Mouse (Mus musculus) kidney, embryonic 14.5 days (tissue): ENCODE results near the gene Snrnp70. TPM values are rescaled to one million over a fixed set of nuclear protein-coding genes. Genes with fewer than 3 reads are reported as not detected.

Experiments
- ATAC-seq: fragments of 200-750 bp; cut with Nextera tagmentation; 2 replicates; pipeline ENCODE4 v1.8.0; 2017; ENCODE audit warnings: moderate number of reproducible peaks, mild to moderate bottlenecking, moderate TSS enrichment, moderate library complexity; ENCODE audit not compliant: low FRiP score, low TSS enrichment
- H3K27ac ChIP-seq: fragments of 300-500 bp; sonication (generic); 2 replicates; pipeline ENCODE4 v1.5.1; 2014; ENCODE audit warnings: low read depth, mild to moderate bottlenecking, low read length, moderate library complexity, mixed read lengths
- H3K27me3 ChIP-seq: fragments of 300-500 bp; sonication (generic); 2 replicates; pipeline ENCODE4 v1.6.1; 2014; ENCODE audit warnings: mild to moderate bottlenecking, low read length; ENCODE audit not compliant: control insufficient read depth, insufficient read depth
- H3K36me3 ChIP-seq: fragments of 300-500 bp; sonication (generic); 2 replicates; pipeline ENCODE4 v1.6.1; 2014; ENCODE audit warnings: low read length, mixed read lengths; ENCODE audit not compliant: control insufficient read depth, insufficient read depth
- H3K4me1 ChIP-seq: fragments of 300-500 bp; sonication (generic); 2 replicates; pipeline ENCODE4 v1.6.1; 2014; ENCODE audit warnings: low read length, mixed read lengths; ENCODE audit not compliant: control insufficient read depth, insufficient read depth
- H3K4me2 ChIP-seq: fragments of 300-500 bp; sonication (generic); replicated peaks from 2 replicates; pipeline ENCODE4 v1.6.1; 2014; ENCODE audit warnings: low read depth, mild to moderate bottlenecking, low read length
- H3K4me3 ChIP-seq: fragments of 300-500 bp; sonication (generic); 2 replicates; pipeline ENCODE4 v1.5.1; 2014; ENCODE audit warnings: mild to moderate bottlenecking, low read length
- H3K9ac ChIP-seq: fragments of 300-500 bp; sonication (generic); 2 replicates; pipeline ENCODE4 v1.6.1; 2014; ENCODE audit warnings: low read depth, mild to moderate bottlenecking, low read length, moderate library complexity
- H3K9me3 ChIP-seq: fragments of 300-500 bp; sonication (generic); 2 replicates; pipeline ENCODE4 v1.6.1; 2016; ENCODE audit warnings: low read length; ENCODE audit not compliant: control insufficient read depth
- WGBS: fragments of 180-500 bp; shearing (Covaris S2); extraction: QIAGEN DNeasy Blood & Tissue Kit; methylation state at CpG from one replicate; pipeline ENCODE4 v1.1.7; 2014; 5-methylcytosine and 5-hydroxymethylcytosine counted together
- polyA plus RNA-seq: library from polyadenylated mRNA; unstranded; fragments of >200 nt; fragmentation: Nextera tagmentation; extraction: Ambion mirVana; gene quantifications from 2 replicates; pipeline ENCODE4 v1.2.1, GENCODE M21; 2014

Gene Snrnp70
- polyA plus RNA-seq, 1 experiment from 2014 or later: 100 TPM

DNA sequence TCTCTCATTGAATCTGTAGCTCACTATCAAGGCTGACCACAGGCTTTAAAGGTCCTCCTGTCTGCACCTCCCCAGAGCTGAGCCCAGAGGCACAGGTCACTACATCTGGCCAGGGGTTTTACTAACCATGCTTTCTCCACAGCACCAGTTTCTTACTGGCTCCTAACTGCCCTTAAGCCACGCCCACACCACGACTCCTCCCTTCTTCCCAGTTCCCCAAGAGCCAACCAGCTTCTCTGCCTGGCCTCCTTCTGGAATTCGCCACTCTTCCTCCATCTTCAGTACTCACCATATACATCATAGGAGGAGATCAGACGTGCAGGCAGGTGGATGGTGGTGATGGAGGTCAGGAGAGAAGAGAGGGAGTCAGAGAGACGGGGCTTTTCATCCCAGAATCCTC is 42.5 kb downstream of the Snrnp70 start:
- Histone ChIP-seq H3K9ac (no peak overlapping the region), H3K27ac (no peak overlapping the region), H3K4me2 (no peak overlapping the region), H3K4me3 (no peak overlapping the region), H3K36me3 (no peaks in the 10 kb centered on the region), H3K27me3 (no peaks in the 10 kb centered on the region), H3K4me1 (no peaks in the 10 kb centered on the region), H3K9me3 (no peaks in the 10 kb centered on the region)
- ATAC-seq: no peak
- WGBS: 23% methylated on average over 5 of the region's 5 CpGs

DNA sequence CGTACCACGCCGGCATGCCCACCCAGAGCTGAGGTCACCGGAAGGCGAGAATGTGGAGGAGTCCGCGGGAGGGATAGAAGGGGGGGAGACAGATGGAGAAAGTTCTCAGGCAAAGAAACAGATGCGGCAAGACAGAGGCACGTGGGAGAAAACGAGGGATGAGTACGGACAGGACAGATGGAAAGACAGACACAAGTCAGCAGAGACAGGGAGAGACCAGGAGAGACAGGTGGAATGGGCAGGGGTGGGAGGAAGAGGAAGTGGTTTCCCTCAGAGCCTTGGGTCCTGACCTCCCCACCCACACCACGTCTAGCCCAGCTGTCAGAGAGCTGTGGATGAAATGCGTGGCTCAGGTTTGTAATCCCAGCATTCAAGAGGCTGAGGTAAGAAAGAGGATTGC is 48.6 kb downstream of the Snrnp70 start:
- no peaks in the 10 kb centered on the region for H3K4me1 ChIP-seq
- H3K9me3 ChIP-seq: no peaks in the 10 kb centered on the region
- no peaks in the 10 kb centered on the region for H3K36me3 ChIP-seq
- H3K27ac ChIP-seq: no peak overlapping the region
- no peaks in the 10 kb centered on the region; the same call in 1 of the 2 replicates for H3K27me3 ChIP-seq
- no peak overlapping the region for H3K9ac ChIP-seq
- no peak for ATAC-seq
- no peak overlapping the region for H3K4me2 ChIP-seq
- 70% methylated on average over 13 of the region's 13 CpGs for WGBS
- H3K4me3 ChIP-seq: no peak overlapping the region

DNA sequence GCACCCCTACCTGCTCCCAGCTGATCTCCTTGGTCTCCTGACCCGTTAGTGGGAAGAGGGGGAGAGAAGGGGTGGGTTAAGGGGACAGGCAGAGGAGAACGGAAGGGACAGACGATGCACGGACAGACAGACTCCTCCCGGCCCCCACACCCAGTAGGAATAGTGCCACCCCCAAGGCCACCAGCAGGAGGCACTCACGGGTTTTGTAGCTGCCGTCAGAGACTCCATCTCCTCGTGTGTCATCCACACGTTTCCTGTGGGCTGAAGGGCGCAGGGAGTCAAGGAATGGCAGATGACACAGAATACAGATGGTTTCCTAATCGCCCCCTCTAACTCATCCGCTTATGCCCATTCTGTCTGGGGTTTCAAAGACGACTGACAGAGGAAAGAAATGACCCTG is 52.0 kb downstream of the Snrnp70 start:
- ATAC-seq: no peak
- Histone ChIP-seq H3K4me1 (peaks cover 23% of the 10 kb centered on the region), H3K9ac (no peak overlapping the region)

DNA sequence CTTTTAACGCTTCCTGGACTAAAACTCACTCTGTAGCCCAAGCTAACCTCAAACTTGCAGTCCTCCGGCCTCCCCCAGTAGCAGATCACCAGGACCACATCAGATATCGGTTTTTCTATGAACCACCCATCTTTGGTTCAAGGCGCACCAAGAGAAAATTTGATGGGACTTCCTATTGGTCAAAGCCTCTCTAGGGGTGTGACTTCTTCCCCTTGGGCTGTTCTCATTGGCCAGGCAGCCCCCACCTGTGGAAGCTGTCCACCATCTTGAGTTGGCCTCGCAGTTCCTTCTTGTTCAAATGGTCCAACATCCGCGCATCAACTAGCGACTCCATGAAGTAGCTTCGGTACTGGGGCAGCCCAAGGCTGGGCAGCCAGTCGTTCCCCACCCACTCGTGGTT is 53.5 kb downstream of the Snrnp70 start:
- ATAC-seq: no peak
- WGBS: 92% methylated on average over 11 of the region's 11 CpGs
- no peak overlapping the region for H3K4me2 ChIP-seq
- no peak overlapping the region for H3K27ac ChIP-seq
- peaks cover 4% of the 10 kb centered on the region for H3K27me3 ChIP-seq
- peaks cover 34% of the 10 kb centered on the region for H3K4me1 ChIP-seq
- H3K9me3 ChIP-seq: no peaks in the 10 kb centered on the region
- no peak overlapping the region for H3K4me3 ChIP-seq
- no peaks in the 10 kb centered on the region for H3K36me3 ChIP-seq
- H3K9ac ChIP-seq: no peak overlapping the region

More for the DNA sequence above, 52.0 kb downstream of the Snrnp70 start:
- Histone ChIP-seq H3K27me3 (no peaks in the 10 kb centered on the region; the same call in 1 of the 2 replicates), H3K4me2 (no peak overlapping the region), H3K27ac (no peak overlapping the region), H3K4me3 (no peak overlapping the region), H3K9me3 (no peaks in the 10 kb centered on the region), H3K36me3 (no peaks in the 10 kb centered on the region)
- 21% methylated on average over 13 of the region's 13 CpGs for WGBS

DNA sequence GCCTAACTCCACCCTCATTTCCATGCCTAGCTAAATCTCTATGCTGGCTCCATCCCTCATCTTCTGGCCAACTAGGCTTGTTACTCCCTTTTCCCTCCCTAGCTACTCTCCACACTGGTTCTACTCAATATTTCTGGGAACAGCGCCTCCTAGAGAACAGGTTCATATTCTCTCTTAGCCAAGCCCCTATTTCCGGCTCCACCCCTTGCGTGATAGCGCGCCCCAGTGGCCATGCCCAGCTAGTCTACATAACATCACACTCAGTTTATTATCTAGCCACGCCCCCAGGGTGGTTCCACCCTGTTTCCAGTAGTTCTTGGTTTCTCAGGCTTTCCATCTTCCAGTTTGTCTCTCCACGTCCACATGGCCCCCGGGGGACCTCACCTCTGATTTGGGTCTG is 54.2 kb downstream of the Snrnp70 start:
- ATAC-seq: peak; percentile 22
- Histone ChIP-seq H3K36me3 (no peaks in the 10 kb centered on the region), H3K4me2 (peak overlapping the region; percentile 93), H3K4me3 (peak overlapping the region; percentile 51; the same call in 1 of the 2 replicates), H3K9ac (no peak overlapping the region), H3K4me1 (peaks cover 34% of the 10 kb centered on the region), H3K27me3 (peaks cover 4% of the 10 kb centered on the region), H3K27ac (peak overlapping the region; percentile 56), H3K9me3 (no peaks in the 10 kb centered on the region)
- WGBS: 5% methylated on average over 8 of the region's 8 CpGs

DNA sequence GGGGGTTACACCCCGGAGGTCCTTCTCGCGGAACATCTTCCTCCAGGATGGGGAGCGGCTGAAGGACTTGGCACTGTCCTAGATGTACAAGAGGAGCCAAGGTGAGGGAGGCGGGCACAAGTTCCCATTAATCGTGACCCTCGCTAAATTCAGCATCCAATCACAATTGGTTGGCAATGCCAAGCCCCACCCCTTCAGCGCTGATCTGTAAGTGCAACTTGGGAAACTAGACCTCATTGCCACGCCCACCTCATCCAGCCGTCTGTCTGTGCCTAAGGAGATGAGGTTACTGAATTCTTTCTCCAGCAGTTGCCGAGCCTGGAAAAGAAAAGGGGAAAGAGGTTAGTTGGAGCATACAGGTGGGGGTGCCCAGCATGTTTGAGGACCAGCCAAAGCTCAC is 54.9 kb downstream of the Snrnp70 start:
- H3K27me3 ChIP-seq: peaks cover 4% of the 10 kb centered on the region
- peaks cover 34% of the 10 kb centered on the region for H3K4me1 ChIP-seq
- H3K9me3 ChIP-seq: no peaks in the 10 kb centered on the region
- H3K9ac ChIP-seq: peak overlapping the region; percentile 59; the same call in 1 of the 2 replicates
- H3K4me2 ChIP-seq: peak overlapping the region; percentile 93
- H3K36me3 ChIP-seq: no peaks in the 10 kb centered on the region
- ATAC-seq: no peak
- under 1% methylated on average over 11 of the region's 11 CpGs for WGBS
- peak overlapping the region; percentile 56 for H3K27ac ChIP-seq
- H3K4me3 ChIP-seq: peak overlapping the region; percentile 51

DNA sequence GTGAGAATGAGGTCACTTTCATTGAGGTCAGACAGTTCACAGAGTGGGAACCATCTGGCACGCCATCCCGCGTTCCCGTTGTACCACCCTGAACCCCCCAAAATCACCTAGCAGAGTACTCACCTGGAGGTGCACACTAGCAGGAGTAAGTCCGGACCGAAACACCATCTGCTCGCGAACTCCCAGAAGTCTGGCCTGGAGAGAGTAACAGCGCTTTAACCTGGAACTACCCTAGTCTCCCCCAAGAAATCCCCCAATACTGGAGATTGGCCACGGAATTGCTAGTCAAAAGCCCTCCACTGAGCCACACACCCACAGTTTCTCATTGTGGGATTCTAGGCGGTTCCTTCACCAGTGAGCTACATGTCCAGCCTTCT is 55.5 kb downstream of the Snrnp70 start:
- Histone ChIP-seq H3K4me3 (peak overlapping the region; percentile 51), H3K4me2 (peak overlapping the region; percentile 93), H3K36me3 (no peaks in the 10 kb centered on the region), H3K27me3 (peaks cover 4% of the 10 kb centered on the region), H3K9me3 (no peaks in the 10 kb centered on the region), H3K27ac (peak overlapping the region; percentile 43), H3K4me1 (peaks cover 38% of the 10 kb centered on the region), H3K9ac (peak overlapping the region; percentile 59)
- 3% methylated on average over 11 of the region's 11 CpGs for WGBS
- no peak for ATAC-seq

DNA sequence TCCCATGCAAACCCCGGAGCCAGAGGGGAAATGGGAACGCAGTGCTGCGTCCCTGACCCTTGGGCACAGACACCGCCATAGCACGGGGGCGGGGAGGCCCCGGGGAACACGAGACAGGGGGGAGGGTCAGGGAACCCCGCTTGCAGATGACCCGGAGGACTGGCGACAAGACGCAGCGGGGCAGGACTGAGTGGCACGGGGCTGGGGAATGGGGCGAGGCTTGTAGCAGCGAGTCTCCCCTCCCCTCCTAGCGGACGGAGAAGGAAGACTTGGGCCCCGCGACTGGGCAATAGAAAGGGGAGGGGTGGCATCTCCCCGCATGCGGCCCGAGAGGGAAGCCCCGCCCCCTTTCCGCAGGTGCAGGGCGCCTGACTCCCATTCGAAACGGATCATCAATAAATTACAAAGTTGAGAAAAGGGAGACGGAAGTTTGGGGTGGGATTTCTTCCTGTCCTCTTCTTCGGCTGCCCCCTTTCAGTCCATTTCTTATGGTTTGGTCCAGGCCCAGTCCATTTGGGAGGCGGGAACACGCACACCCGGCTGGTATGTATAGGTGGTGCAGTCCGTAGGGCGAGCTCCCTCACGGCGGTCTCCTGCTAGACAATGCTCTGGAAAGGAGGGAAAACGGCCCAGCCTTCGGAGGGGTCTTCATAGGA is 56.0 kb downstream of the Snrnp70 start:
- WGBS: under 1% methylated on average over 36 of the region's 39 CpGs
- H3K4me1 ChIP-seq: peaks cover 44% of the 10 kb centered on the region

DNA sequence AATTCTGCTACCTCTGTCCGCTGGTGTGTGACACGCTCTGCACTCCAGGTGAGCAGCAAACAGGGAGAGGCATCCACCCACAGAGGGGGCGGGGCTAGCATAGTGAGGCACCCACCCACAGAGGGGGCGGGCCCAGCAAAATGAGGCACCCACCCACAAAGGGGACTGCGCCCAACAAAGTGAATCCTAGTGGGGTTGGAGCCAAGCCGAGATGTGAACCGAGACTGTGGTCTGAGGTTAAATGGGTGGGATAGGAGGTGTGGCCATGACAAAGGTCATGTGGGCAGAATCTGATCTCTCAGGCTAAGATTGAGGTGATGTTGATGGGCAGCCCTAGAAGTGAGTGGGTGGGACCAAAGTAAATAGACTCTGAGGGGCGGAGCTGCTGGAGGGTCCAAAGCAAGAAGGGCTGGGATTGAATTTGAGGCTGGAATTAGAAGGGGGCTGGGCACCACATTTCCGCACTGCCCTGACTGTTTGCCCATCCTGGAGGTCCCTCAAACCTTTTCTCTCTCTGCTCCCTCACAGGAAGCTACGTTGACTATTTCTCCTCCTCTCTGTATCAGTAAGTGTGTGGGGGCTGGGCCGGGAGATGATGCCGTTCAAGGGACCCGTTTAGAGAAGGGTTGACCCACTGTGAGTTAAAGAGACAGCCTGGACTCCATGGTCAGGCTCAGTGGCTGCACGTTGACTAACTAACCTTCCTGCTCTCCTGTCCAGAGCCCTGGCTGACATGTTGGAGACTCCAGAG is 57.2 kb downstream of the Snrnp70 start:
- peak overlapping the region; percentile 59; the same call in 1 of the 2 replicates for H3K9ac ChIP-seq
- ATAC-seq: peak; percentile 28; the same call in 1 of the 2 replicates
- no peaks in the 10 kb centered on the region for H3K36me3 ChIP-seq
- H3K4me1 ChIP-seq: peaks cover 50% of the 10 kb centered on the region
- H3K27ac ChIP-seq: peak overlapping the region; percentile 69; the same call in 1 of the 2 replicates
- peaks cover 4% of the 10 kb centered on the region for H3K27me3 ChIP-seq
- H3K4me3 ChIP-seq: peak overlapping the region; percentile 51
- 4% methylated on average over 14 of the region's 14 CpGs for WGBS
- peak overlapping the region; percentile 93 for H3K4me2 ChIP-seq
- no peaks in the 10 kb centered on the region for H3K9me3 ChIP-seq

More for the DNA sequence above, 56.0 kb downstream of the Snrnp70 start:
- Histone ChIP-seq H3K9ac (peak overlapping the region; percentile 59), H3K4me2 (peak overlapping the region; percentile 93), H3K9me3 (no peaks in the 10 kb centered on the region), H3K4me3 (peak overlapping the region; percentile 51), H3K36me3 (no peaks in the 10 kb centered on the region), H3K27ac (peak overlapping the region; percentile 69; the same call in 1 of the 2 replicates), H3K27me3 (peaks cover 4% of the 10 kb centered on the region)
- peak; percentile 77 for ATAC-seq
